Mouse (Mus musculus): ENCODE measurements around the gene Lhx5.

The Lhx5 gene

GRCm38 (mm10) chr5:120431649-120432485 lies at the start of gene Lhx5:
Gene Lhx5 (plus strand): TSS chr5:120431699.
- DNase-seq (ENCODE audit: low read depth in 2 of 2, low spot score in 2 of 2) = no peak

GRCm38 (mm10) chr5:120386361-120386760 lies 45.1 kb upstream of the Lhx5 start:
- no peak for DNase-seq (ENCODE audit: low read depth in 2 of 2, low spot score in 2 of 2)

GRCm38 (mm10) chr5:120388765-120389164 lies 42.7 kb upstream of the Lhx5 start:
- no peak for DNase-seq (ENCODE audit: low read depth in 2 of 2, low spot score in 2 of 2)

GRCm38 (mm10) chr5:120389973-120390372 lies 41.5 kb upstream of the Lhx5 start:
- no peak for DNase-seq (ENCODE audit: low read depth in 2 of 2, low spot score in 2 of 2)

GRCm38 (mm10) chr5:120393871-120394667 lies 37.4 kb upstream of the Lhx5 start:
- no peak for DNase-seq (ENCODE audit: low read depth in 2 of 2, low spot score in 2 of 2)

GRCm38 (mm10) chr5:120397988-120398387 lies 33.5 kb upstream of the Lhx5 start:
- no peak for DNase-seq (ENCODE audit: low read depth in 2 of 2, low spot score in 2 of 2)

- no peak for DNase-seq (ENCODE audit: low read depth in 2 of 2, low spot score in 2 of 2)
Measured at GRCm38 (mm10) chr5:120404831-120405591, 26.5 kb upstream of the Lhx5 start.

- DNase-seq (ENCODE audit: low read depth in 2 of 2, low spot score in 2 of 2) = no peak
Measured at GRCm38 (mm10) chr5:120408933-120409332, 22.6 kb upstream of the Lhx5 start.

- DNase-seq (ENCODE audit: low read depth in 2 of 2, low spot score in 2 of 2) = no peak
Measured at GRCm38 (mm10) chr5:120409385-120410378, 21.8 kb upstream of the Lhx5 start.

GRCm38 (mm10) chr5:120413436-120413835 lies 18.1 kb upstream of the Lhx5 start:
- DNase-seq (ENCODE audit: low read depth in 2 of 2, low spot score in 2 of 2) = no peak

GRCm38 (mm10) chr5:120420106-120420505 lies 11.4 kb upstream of the Lhx5 start:
- DNase-seq (ENCODE audit: low read depth in 2 of 2, low spot score in 2 of 2) = no peak

GRCm38 (mm10) chr5:120424039-120424438 lies 7.5 kb upstream of the Lhx5 start:
- DNase-seq (ENCODE audit: low read depth in 2 of 2, low spot score in 2 of 2) = no peak

- no peak for DNase-seq (ENCODE audit: low read depth in 2 of 2, low spot score in 2 of 2)
Measured at GRCm38 (mm10) chr5:120424657-120425056, 6.8 kb upstream of the Lhx5 start.

- no peak for DNase-seq (ENCODE audit: low read depth in 2 of 2, low spot score in 2 of 2)
Measured at GRCm38 (mm10) chr5:120425711-120426110, 5.8 kb upstream of the Lhx5 start.

GRCm38 (mm10) chr5:120426572-120426971 lies 4.9 kb upstream of the Lhx5 start:
- DNase-seq (ENCODE audit: low read depth in 2 of 2, low spot score in 2 of 2) = no peak

- DNase-seq (ENCODE audit: low read depth in 2 of 2, low spot score in 2 of 2) = no peak
Measured at GRCm38 (mm10) chr5:120427451-120427938, 4.0 kb upstream of the Lhx5 start.

- DNase-seq (ENCODE audit: low read depth in 2 of 2, low spot score in 2 of 2) = no peak
Measured at GRCm38 (mm10) chr5:120428189-120428838, 3.2 kb upstream of the Lhx5 start.

- DNase-seq (ENCODE audit: low read depth in 2 of 2, low spot score in 2 of 2) = no peak
Measured at GRCm38 (mm10) chr5:120428990-120429389, 2.5 kb upstream of the Lhx5 start.

GRCm38 (mm10) chr5:120429692-120430091 lies 1.8 kb upstream of the Lhx5 start:
- DNase-seq (ENCODE audit: low read depth in 2 of 2, low spot score in 2 of 2) = no peak
